Mouse (Mus musculus) cerebellum, adult 11 months (tissue): ENCODE measurements around the gene Kat7.

ENCODE experiments used
- DNase-seq: peaks from one replicate; pipeline ENCODE4 v3.0.0; 2022

The Kat7 gene

DNA sequence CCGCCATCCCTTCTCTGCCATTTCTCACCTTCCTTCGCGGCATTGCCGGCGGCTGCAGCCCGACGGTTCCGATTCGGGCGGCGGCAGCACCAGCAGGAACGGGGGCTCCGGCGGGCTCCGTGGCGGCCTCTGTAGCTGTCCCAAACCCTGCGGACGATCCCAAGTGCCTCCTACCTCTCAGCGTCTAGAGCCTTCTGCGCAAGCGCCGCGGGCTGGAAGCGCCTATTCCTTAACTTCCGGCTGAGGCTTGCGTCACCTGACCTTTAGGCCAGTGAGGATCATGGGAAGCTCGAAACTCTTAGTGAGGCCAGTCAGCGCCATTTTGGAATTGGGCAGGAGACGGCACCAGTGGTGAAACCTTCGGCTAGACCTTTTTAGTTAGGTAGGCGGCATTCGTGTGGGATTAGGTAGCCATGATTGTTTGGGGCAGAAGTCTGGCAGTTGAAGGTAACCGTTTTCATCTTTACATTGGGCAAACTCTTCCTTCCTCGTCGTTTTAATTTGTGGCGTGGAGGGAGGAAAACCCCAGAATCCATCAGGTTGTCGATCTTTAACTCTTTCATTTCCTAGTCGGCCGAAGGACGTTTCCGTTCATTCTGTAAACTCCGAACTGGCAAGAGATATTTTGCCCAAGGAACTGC lies at the start of gene Kat7:
TSS of gene Kat7 (minus strand) at position 240 of the 641 bp plus-strand sequence.
- DNase-seq: peak; percentile 97

DNA sequence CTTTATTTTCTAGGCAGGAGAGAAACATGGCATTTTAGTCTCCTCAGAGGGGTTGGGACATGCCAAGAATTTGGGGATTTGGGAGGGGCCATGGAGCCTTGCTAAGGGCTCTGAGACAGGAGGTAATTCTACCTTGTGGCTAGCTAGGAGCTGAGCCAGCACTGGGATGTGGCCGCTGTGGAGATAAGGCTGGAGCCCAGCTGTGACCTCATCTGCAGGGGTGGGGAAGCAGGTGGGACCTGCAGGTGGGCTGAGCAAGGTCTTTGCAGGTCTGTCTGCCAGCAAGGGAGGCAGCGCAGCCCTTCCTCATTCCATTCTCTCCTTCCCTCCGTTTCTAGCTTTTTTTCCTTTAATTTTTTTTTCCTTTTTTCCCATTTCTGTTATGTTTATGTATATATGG lies 48.2 kb upstream of the Kat7 start:
- no peak for DNase-seq

DNA sequence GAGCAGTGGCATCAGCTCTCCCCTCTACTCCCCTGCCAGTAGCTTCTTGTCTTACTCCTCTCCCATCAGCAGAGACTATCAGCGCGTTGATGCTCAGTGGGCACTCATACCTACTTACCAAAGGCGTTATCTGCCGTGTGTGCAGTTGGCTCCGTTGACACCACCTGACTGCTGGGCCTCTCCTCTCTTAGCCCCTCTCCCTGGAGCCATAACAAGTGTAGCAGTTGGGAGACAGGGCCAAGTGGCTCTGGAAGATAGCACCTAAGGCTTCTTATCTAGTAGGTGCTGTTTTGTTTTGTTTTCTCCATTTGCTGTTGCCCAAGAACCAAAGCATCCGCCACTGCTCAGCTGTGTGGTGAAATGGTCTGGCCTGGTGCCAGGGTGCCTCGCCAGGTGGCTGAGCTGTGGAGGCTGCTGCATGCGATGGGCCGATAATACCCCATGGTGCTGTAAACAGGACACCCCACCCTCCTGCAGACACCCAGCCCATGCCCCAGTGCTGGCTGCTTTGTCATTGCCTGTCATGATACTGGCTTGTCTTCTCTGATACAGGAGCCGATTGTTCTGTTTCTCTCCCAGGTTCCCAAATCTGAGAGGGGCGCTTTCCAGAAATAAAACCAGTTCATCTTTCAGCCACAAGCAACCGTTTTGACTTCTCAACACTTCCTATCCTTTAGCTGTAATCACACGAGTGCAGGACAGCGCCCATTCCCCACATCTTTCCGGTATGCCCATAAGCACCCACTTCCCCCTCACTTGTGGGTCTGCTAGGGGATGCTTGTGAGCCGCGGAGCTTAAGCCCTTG lies 46.6 kb upstream of the Kat7 start:
- DNase-seq: no peak

DNA sequence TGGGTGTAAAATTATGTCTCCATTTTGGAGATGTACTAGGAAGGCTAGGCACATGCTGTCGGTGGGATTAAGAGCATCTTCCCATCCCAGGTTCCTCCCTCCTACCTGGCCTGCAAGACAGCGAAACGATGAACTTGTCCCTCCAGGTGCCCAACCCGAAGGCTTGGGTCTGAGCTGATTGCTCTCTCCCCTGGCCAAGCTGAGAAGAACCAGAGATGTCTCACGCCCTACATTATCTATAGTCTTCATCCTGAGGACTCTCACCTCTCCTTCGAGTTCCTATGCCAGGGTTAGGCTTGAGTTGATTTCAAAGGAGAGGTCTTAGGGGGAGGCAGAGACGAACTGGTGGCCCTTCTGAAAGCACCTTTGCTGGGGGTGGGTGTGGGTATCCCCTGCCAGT lies 46.0 kb upstream of the Kat7 start:
- no peak for DNase-seq

GRCm38 (mm10) chr11:95355661-95356011 lies 45.6 kb upstream of the Kat7 start:
- no peak for DNase-seq

DNA sequence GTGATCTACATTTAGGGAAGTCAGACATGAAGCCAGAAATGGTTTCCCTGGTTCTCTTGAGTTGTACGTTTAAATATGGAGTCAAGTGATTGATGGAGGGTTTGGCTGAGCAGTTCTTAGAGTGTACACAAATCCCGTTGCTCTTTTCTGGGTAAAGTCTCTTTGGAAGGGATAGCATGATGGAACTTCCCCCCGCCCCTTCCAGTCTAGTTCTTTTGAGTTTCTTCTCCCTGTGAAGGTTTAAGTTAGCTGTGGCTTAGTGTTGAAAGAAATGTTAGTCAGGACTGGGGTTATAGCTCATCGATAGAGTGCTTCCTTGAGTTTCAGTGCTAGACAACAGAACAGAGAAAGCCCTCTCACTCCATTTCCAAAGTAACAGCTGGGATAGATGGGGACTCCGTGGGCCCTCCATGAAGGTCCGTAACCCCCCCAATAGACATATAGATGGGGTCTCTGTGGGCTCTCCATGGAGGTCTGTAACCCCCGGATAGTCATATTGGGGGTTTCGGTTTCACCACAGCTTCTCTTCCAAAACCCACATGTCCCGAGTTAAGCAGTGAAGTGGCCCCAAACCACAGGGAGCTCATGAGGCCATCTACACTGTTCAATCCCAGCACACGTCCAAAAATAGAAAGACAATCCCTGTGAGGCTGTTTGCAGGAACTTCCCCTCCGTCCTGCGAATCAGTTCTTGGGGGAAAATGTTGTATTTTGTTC lies 45.1 kb upstream of the Kat7 start:
- no peak for DNase-seq

DNA sequence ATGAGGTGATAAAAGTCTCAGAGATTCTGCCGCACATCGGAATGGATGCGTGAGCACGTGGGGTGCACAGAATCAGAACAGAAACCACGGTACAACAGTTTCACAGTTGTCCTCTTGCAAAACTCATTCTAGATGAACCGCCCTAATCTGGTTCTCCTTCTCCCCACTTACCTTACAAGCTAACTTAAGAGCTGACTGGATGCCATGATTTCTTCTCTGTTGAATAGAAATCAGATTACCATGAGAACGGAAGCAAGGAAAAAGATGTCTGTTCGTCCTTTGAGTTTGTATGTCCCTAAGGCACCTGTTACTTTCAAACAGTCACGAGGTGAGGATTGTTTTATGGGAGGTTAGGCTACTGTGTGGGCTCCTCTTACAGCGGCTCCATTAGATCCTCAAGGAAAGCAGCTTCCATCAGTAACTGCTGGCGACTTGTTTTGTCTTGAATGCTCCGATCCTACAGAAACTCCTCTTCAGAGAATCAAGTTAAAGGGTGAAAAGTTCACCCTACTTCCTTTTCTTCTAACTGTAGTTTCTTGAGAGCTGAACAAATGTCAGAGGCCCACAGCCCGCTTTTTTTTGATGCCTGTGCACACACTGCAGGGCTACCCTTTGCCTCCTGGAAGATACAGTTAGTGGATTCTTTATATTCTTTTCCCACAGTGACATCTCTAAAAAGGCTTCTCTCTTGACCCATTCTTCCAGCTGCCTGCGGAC lies 44.3 kb upstream of the Kat7 start:
- no peak for DNase-seq

GRCm38 (mm10) chr11:95353226-95353625 lies 43.2 kb upstream of the Kat7 start:
- DNase-seq: no peak

DNA sequence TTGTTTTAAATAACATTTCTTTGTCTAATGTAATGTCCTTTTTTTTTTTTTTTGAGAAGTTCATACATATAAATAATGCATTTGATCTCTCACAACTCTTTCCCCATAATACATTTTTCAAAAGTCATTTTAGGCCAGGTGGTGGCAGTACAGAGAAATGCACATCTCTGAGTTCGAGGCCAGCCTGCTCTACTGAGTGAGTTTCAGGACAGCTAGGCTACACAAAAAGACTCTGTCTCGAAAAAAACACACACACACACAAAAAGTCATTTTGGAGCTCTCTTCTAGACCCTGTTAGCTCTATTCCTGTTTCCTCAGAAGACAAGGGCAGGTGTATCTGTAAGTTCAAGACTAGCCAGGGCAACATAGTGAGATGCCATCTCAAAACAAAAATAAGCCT lies 42.6 kb upstream of the Kat7 start:
- no peak for DNase-seq

GRCm38 (mm10) chr11:95350960-95351359 lies 40.9 kb upstream of the Kat7 start:
- no peak for DNase-seq

GRCm38 (mm10) chr11:95350289-95350688 lies 40.2 kb upstream of the Kat7 start:
- DNase-seq: no peak

- no peak for DNase-seq
Measured at GRCm38 (mm10) chr11:95344181-95344580, 34.1 kb upstream of the Kat7 start.

GRCm38 (mm10) chr11:95343180-95343579 lies 33.1 kb upstream of the Kat7 start:
- DNase-seq: no peak

DNA sequence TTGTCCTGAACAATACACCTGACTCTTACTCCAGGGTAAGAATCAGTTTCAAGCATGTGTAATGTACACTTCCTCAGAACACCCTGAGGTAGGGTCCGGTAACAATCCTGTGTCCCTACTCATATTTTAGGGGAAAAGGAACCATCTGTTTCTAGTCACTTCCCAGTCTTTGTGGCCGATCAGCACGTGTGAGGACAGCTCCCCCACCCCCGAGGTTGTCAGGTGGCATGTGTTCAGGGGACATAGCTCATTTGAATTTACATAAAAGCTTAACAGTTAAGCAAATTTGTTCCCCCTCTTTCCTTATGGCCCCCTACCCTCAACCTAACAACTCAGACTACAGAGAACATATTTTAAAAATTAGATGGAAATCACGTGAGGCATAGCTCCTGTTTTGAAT lies 30.6 kb upstream of the Kat7 start:
- DNase-seq: no peak

- no peak for DNase-seq
Measured at GRCm38 (mm10) chr11:95340259-95340658, 30.2 kb upstream of the Kat7 start.

- no peak for DNase-seq
Measured at GRCm38 (mm10) chr11:95339471-95340021, 29.5 kb upstream of the Kat7 start.

- DNase-seq: no peak
Measured at GRCm38 (mm10) chr11:95337846-95338342, 27.8 kb upstream of the Kat7 start.

- DNase-seq: no peak
Measured at GRCm38 (mm10) chr11:95337129-95337813, 27.2 kb upstream of the Kat7 start.

GRCm38 (mm10) chr11:95336568-95337128 lies 26.6 kb upstream of the Kat7 start, which contains the start of gene Fam117a:
Gene Fam117a, plus strand, starts transcription at chr11:95337018.
- DNase-seq: peak; percentile 17

DNA sequence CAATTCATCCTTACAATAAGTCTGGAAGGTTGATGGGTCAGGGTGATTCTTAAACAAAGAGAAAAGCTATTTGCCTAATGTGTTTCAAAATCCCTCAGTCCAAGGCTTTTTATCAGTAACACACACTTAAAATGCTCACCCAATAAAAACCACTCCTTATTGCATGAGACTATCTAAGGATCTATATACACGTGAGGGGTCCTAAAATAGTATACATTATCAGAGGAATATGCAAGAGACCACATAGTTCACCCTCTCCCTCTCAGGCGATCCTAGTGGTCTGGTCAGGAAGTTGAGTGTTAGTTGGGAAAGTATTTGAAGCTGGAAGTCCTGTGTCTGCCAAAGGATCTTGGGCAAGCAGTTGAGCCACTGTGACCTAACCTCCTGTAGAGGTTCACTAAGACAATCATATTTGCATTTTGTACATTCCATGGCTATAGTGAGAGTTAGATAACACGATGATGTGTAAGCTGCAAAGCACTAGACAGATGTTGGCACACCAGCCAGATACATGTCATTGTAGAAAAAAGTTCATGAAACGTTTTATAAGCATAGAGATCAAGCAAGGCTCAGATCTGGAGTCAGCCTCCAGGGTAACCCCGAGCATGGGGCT lies 24.5 kb upstream of the Kat7 start:
- DNase-seq: no peak

DNA sequence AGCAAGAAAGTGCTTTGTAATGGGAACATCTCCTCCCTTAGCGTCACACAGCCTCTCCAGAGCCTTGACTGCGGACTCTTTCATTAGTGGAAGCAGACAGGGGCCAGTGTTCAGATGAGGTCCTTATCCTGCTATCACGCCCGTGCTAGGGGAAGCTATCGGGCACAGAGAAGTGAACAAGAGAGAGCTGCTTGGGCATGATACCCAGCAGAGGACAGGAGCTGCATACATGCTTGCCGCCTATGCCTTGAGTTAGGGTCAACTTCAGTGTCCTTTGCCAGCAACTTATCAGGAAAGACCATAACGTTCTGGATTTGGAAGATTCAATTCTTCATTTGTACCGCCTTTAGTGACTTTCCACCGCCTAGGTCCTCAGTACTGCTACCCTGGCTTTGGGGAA lies 23.8 kb upstream of the Kat7 start:
- DNase-seq: no peak
